Mouse (Mus musculus) cerebellum, adult 9-11 months (tissue): ENCODE results near the gene Exoc6b.
"Not testable (repeated sequence)": the region's sequence is repeated elsewhere in the genome, so short reads cannot be mapped to it uniquely, and the experiment has no call there.

Experiments
- DNase-seq: peaks from one replicate; pipeline ENCODE4 v3.0.0; 2022

Exoc6b gene

GRCm38 (mm10) chr6:84619166-84619565 is 450.1 kb downstream of the Exoc6b start:
- DNase-seq = no peak

GRCm38 (mm10) chr6:84617051-84617450 is 452.3 kb downstream of the Exoc6b start:
- DNase-seq = no peak

GRCm38 (mm10) chr6:84616586-84616985 is 452.7 kb downstream of the Exoc6b start:
- no peak for DNase-seq

- DNase-seq = no peak
These were observed 455.8 kb downstream of the Exoc6b start for GRCm38 (mm10) chr6:84613561-84613960.

- no peak for DNase-seq
These were observed 468.0 kb downstream of the Exoc6b start for GRCm38 (mm10) chr6:84601136-84601889.

- not testable (repeated sequence) for DNase-seq
These were observed 470.0 kb downstream of the Exoc6b start for GRCm38 (mm10) chr6:84599296-84599695.

- no peak for DNase-seq
These were observed 470.6 kb downstream of the Exoc6b start for GRCm38 (mm10) chr6:84598725-84599124.

GRCm38 (mm10) chr6:84594626-84595025 is 474.7 kb downstream of the Exoc6b start:
- no peak for DNase-seq

GRCm38 (mm10) chr6:84593693-84594092 is 475.6 kb downstream of the Exoc6b start, which contains the start of gene Cyp26b1:
Cyp26b1 (minus strand) TSS chr6:84593908.
- DNase-seq = no peak

- DNase-seq = no peak
These were observed 478.2 kb downstream of the Exoc6b start for GRCm38 (mm10) chr6:84590961-84591745.

- peak; percentile 71 for DNase-seq
These were observed 479.3 kb downstream of the Exoc6b start for GRCm38 (mm10) chr6:84589742-84590686.

GRCm38 (mm10) chr6:84588895-84589652 is 480.2 kb downstream of the Exoc6b start:
- no peak for DNase-seq

- no peak for DNase-seq
These were observed 481.0 kb downstream of the Exoc6b start for GRCm38 (mm10) chr6:84588221-84588894.

- no peak for DNase-seq
These were observed 481.7 kb downstream of the Exoc6b start for GRCm38 (mm10) chr6:84587471-84588101.

GRCm38 (mm10) chr6:84586551-84587200 is 482.6 kb downstream of the Exoc6b start:
- no peak for DNase-seq

- no peak for DNase-seq
These were observed 483.5 kb downstream of the Exoc6b start for GRCm38 (mm10) chr6:84585686-84586300.

- DNase-seq = peak; percentile 0
These were observed 484.3 kb downstream of the Exoc6b start for GRCm38 (mm10) chr6:84584783-84585685.

GRCm38 (mm10) chr6:84583841-84584782 is 485.2 kb downstream of the Exoc6b start:
- DNase-seq = peak; percentile 2
